ENCODE assay signal across 11 mouse cellular contexts in genomic region chr14:77037330-77037729, GRCm38 (mm10). TPM values are rescaled to one million over a fixed set of nuclear protein-coding genes. Genes with fewer than 3 reads are reported as not detected.
DNase-seq lines count a peak whose midpoint lies in the region; ATAC-seq and TF ChIP-seq lines count a peak whose summit lies in the region.
"Had no signal": no experiment of that assay in that cellular context is flagged by ENCODE, and none has a peak within 500 bp of the region (broad histone marks: within the 10 kb centered on the region; RNA-seq: fewer than 3 reads in every experiment).

No protein-coding gene starts in this region.

- H3K36me3 ChIP-seq in heart, postnatal 0 days (replicated peaks; ENCODE audit: control insufficient read depth, insufficient read depth, low read length), result no peaks in the 10 kb centered on the region
- no peaks in the 10 kb centered on the region for H3K36me3 ChIP-seq in heart, embryonic 10.5 days
- no peaks in the 10 kb centered on the region for H3K36me3 ChIP-seq in neural tube, embryonic 15.5 days
- H3K36me3 ChIP-seq in intestine, postnatal 0 days (ENCODE audit: control insufficient read depth, insufficient read depth), result no peaks in the 10 kb centered on the region
- H3K36me3 ChIP-seq in stomach, embryonic 16.5 days (ENCODE audit: control insufficient read depth, insufficient read depth, low read length), result no peaks in the 10 kb centered on the region
- H3K36me3 ChIP-seq: neural tube, embryonic 12.5 days had no signal

- H3K27ac ChIP-seq in heart, postnatal 0 days (ENCODE audit: low read depth), result no peak overlapping the region
- H3K27ac ChIP-seq in heart, embryonic 10.5 days, result no peak overlapping the region
- no peak overlapping the region for H3K27ac ChIP-seq in neural tube, embryonic 15.5 days (replicated peaks)
- no peak overlapping the region for H3K27ac ChIP-seq in intestine, postnatal 0 days (ENCODE audit: low read depth, low read length)
- H3K27ac ChIP-seq in stomach, embryonic 16.5 days (ENCODE audit: low read length), result peak overlapping the region; percentile 76; the same call in 1 of the 2 replicates
- H3K27ac ChIP-seq: neural tube, embryonic 12.5 days had no signal

- TF ChIP-seq CTCF in heart, postnatal 0 days (IDR thresholded peaks at IDR 0.05; ENCODE audit: low read depth), result no peak
- TF ChIP-seq CTCF in intestine, postnatal 0 days (IDR thresholded peaks at IDR 0.05; ENCODE audit: low read depth), result no peak

- no peak overlapping the region for H3K4me2 ChIP-seq in heart, postnatal 0 days (ENCODE audit: low read depth, low read length)
- peak overlapping the region; percentile 81; the same call in 1 of the 2 replicates for H3K4me2 ChIP-seq in neural tube, embryonic 15.5 days
- H3K4me2 ChIP-seq in intestine, postnatal 0 days (replicated peaks; ENCODE audit: low read depth), result peak overlapping the region; percentile 88
- peak overlapping the region; percentile 86 for H3K4me2 ChIP-seq in stomach, embryonic 16.5 days (ENCODE audit: low read depth, low read length)

- H3K27me3 ChIP-seq in heart, postnatal 0 days (ENCODE audit: control insufficient read depth, insufficient read depth, low read length), result no peaks in the 10 kb centered on the region
- no peaks in the 10 kb centered on the region for H3K27me3 ChIP-seq in heart, embryonic 10.5 days (ENCODE audit: insufficient read depth, poor library complexity, severe bottlenecking)
- no peaks in the 10 kb centered on the region for H3K27me3 ChIP-seq in neural tube, embryonic 15.5 days (replicated peaks)
- no peaks in the 10 kb centered on the region for H3K27me3 ChIP-seq in intestine, postnatal 0 days (replicated peaks; ENCODE audit: control insufficient read depth, insufficient read depth, low read length)
- H3K27me3 ChIP-seq in stomach, embryonic 16.5 days (ENCODE audit: control insufficient read depth, insufficient read depth, low read length), result no peaks in the 10 kb centered on the region
- H3K27me3 ChIP-seq: neural tube, embryonic 12.5 days; Patski had no signal

- peak overlapping the region; percentile 52; the same call in 1 of the 2 replicates for H3K4me3 ChIP-seq in heart, postnatal 0 days (ENCODE audit: low read depth, low read length)
- H3K4me3 ChIP-seq in heart, embryonic 10.5 days, result no peak overlapping the region
- no peak overlapping the region for H3K4me3 ChIP-seq in neural tube, embryonic 15.5 days (replicated peaks)
- peak overlapping the region; percentile 76; the same call in 1 of the 2 replicates for H3K4me3 ChIP-seq in intestine, postnatal 0 days (ENCODE audit: low read depth, low read length)
- no peak overlapping the region for H3K4me3 ChIP-seq in stomach, embryonic 16.5 days (replicated peaks; ENCODE audit: low read length)

- no peak for ATAC-seq in heart, postnatal 0 days (ENCODE audit: insufficient read depth, low read depth)
- ATAC-seq in neural tube, embryonic 15.5 days (ENCODE audit: low FRiP score), result no peak
- ATAC-seq in intestine, postnatal 0 days, result no peak
- no peak for ATAC-seq in stomach, embryonic 16.5 days (ENCODE audit: insufficient read depth, low FRiP score)

- no peak for DNase-seq in heart, postnatal 0 days (ENCODE audit: low spot score)
- DNase-seq in heart, embryonic 10.5 days (ENCODE audit: low spot score), result no peak
- DNase-seq in neural tube, embryonic 10.5 days (ENCODE audit: extremely low spot score, low spot score), result no peak
- no peak for DNase-seq in cerebellum, adult 8-10 months
- no peak for DNase-seq in gastrocnemius, adult 8-10 months (ENCODE audit: low spot score in 2 of 2)
- DNase-seq: lung, postnatal 10 days had no signal

- WGBS in heart, postnatal 0 days, result 64% methylated on average over 5 of the region's 5 CpGs
- 82% methylated on average over 5 of the region's 5 CpGs for WGBS in heart, embryonic 10.5 days
- 93% methylated on average over 5 of the region's 5 CpGs for WGBS in neural tube, embryonic 15.5 days
- 62% methylated on average over 5 of the region's 5 CpGs for WGBS in intestine, postnatal 0 days
- 69% methylated on average over 5 of the region's 5 CpGs for WGBS in stomach, embryonic 16.5 days

- H3K4me1 ChIP-seq in heart, postnatal 0 days (ENCODE audit: control insufficient read depth, insufficient read depth), result peaks cover 2% of the 10 kb centered on the region; the same call in 1 of the 2 replicates
- peaks cover 14% of the 10 kb centered on the region; the same call in 1 of the 2 replicates for H3K4me1 ChIP-seq in heart, embryonic 10.5 days
- H3K4me1 ChIP-seq in neural tube, embryonic 15.5 days, result peaks cover 13% of the 10 kb centered on the region
- H3K4me1 ChIP-seq in intestine, postnatal 0 days (replicated peaks; ENCODE audit: control insufficient read depth, insufficient read depth, low read length), result 0 out of 2 replicates have a peak, but pooled peaks cover 5% of the 10 kb centered on the region
- H3K4me1 ChIP-seq in stomach, embryonic 16.5 days (ENCODE audit: control insufficient read depth, insufficient read depth, low read length), result peaks cover 7% of the 10 kb centered on the region; the same call in 1 of the 2 replicates

- no peaks in the 10 kb centered on the region for H3K9me3 ChIP-seq in heart, postnatal 0 days (replicated peaks; ENCODE audit: control insufficient read depth, low read length)
- H3K9me3 ChIP-seq in heart, embryonic 10.5 days, result no peaks in the 10 kb centered on the region
- no peaks in the 10 kb centered on the region for H3K9me3 ChIP-seq in neural tube, embryonic 15.5 days (replicated peaks)
- H3K9me3 ChIP-seq in intestine, postnatal 0 days (ENCODE audit: control insufficient read depth), result no peaks in the 10 kb centered on the region
- no peaks in the 10 kb centered on the region for H3K9me3 ChIP-seq in stomach, embryonic 16.5 days (replicated peaks; ENCODE audit: control insufficient read depth, low read length)
- H3K9me3 ChIP-seq: neural tube, embryonic 12.5 days had no signal

- H3K9ac ChIP-seq in heart, postnatal 0 days (replicated peaks; ENCODE audit: low read depth, low read length), result no peak overlapping the region
- H3K9ac ChIP-seq in neural tube, embryonic 15.5 days (replicated peaks), result no peak overlapping the region
- H3K9ac ChIP-seq in intestine, postnatal 0 days (ENCODE audit: low read depth, low read length), result no peak overlapping the region
- H3K9ac ChIP-seq in stomach, embryonic 16.5 days (ENCODE audit: low read length), result 0 out of 2 replicates have a peak overlapping the region, but pooled peaks have one; percentile 16

- no peak for TF ChIP-seq EP300 in heart, postnatal 0 days (IDR thresholded peaks at IDR 0.05; ENCODE audit: low read depth)

RNA-seq across cellular contexts. Expression of gene Lacc1, which starts 0.6 kb away (rescaled TPM):
- 0.50 and 0.81 TPM in 2 replicates for total RNA-seq in heart, postnatal 0 days (2014; rRNA removed; ENCODE audit: low replicate concordance)
- polyA plus RNA-seq in heart, postnatal 0 days (2015; fragmentation: Nextera tagmentation; extraction: Ambion mirVana), result 1.6 TPM in 2 replicates
- 9.0 and 11.1 TPM in 2 replicates for polyA plus RNA-seq in heart, embryonic 10.5 days (2016; fragmentation: Nextera tagmentation; extraction: Ambion mirVana)
- polyA plus RNA-seq in neural tube, embryonic 15.5 days (2015; fragmentation: Nextera tagmentation; extraction: Ambion mirVana), result 2.5 and 6.1 TPM in 2 replicates
- polyA plus RNA-seq in intestine, postnatal 0 days (2015; fragmentation: Nextera tagmentation; extraction: Ambion mirVana), result 8.1 and 10.3 TPM in 2 replicates
- 7.4 and 8.3 TPM in 2 replicates for polyA plus RNA-seq in stomach, embryonic 16.5 days (2015; fragmentation: Nextera tagmentation; extraction: Ambion mirVana)
- 1 to 10 TPM in 1 of 4 experiments, under 1 TPM in 3; 0.17 to 1.3 (median 0.57) TPM for total RNA-seq in gastrocnemius, adult 8-10 months (2022)

RNA-seq across cellular contexts. Expression of gene Ccdc122, which starts 0.8 kb away (rescaled TPM):
- 1.6 and 3.1 TPM in 2 replicates for total RNA-seq in heart, postnatal 0 days (2014; rRNA removed; ENCODE audit: low replicate concordance)
- 1.7 and 2.0 TPM in 2 replicates for polyA plus RNA-seq in heart, postnatal 0 days (2015; fragmentation: Nextera tagmentation; extraction: Ambion mirVana)
- polyA plus RNA-seq in heart, embryonic 10.5 days (2016; fragmentation: Nextera tagmentation; extraction: Ambion mirVana), result 1.5 and 2.3 TPM in 2 replicates
- 0.84 and 1.2 TPM in 2 replicates for polyA plus RNA-seq in neural tube, embryonic 15.5 days (2015; fragmentation: Nextera tagmentation; extraction: Ambion mirVana)
- polyA plus RNA-seq in intestine, postnatal 0 days (2015; fragmentation: Nextera tagmentation; extraction: Ambion mirVana), result 15.0 and 16.5 TPM in 2 replicates
- polyA plus RNA-seq in stomach, embryonic 16.5 days (2015; fragmentation: Nextera tagmentation; extraction: Ambion mirVana), result 3.9 and 5.2 TPM in 2 replicates
- 1 to 10 TPM; 1.0 to 2.2 (median 1.3) TPM for total RNA-seq in gastrocnemius, adult 8-10 months (2022)

Comparison
In these comparisons a context has a peak if more than half of its experiments do, and no peak if none do; other contexts are left out.
1. H3K4me3 ChIP-seq: peak in heart, postnatal 0 days (single experiment) and intestine, postnatal 0 days (single experiment); none in heart, embryonic 10.5 days (single experiment), neural tube, embryonic 15.5 days (single experiment) and stomach, embryonic 16.5 days (single experiment).